Mouse (Mus musculus) liver, adult 2 months (tissue): Measurements from ENCODE around the gene Plin2.

Experiments
- CTCF ChIP-seq: fragments of 200-500 bp; IDR thresholded peaks from 2 replicates; pipeline ENCODE4 v1.5.1; 2011; ENCODE audit warnings: low read depth, low read length, control low read depth
- POLR2A ChIP-seq: fragments of 200-500 bp; IDR thresholded peaks from 2 replicates; pipeline ENCODE4 v1.6.1; 2011; ENCODE audit warnings: low read length, control low read depth; ENCODE audit not compliant: insufficient read depth; ENCODE audit errors: extremely low read depth

DNA sequence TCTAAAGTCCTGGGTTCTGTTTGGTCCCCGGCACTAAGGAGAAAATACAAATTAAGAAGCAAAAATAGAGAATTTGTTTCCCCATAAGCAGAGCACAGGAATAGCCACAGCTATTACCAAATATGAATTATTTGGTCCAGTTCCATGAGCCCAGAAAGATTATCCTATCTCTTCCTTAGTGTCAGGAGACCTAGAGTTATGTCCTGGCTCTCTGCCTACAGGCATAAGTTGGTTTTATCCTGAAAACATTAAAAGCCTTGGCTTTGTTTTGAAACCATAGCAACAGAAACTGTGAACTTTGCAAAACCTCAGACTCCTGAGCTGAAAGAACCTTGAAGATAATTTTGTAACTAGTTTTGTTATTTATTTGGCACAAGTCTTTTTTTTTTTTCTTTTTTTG, 47.3 kb upstream of the Plin2 start:
- TF ChIP-seq CTCF (no peak), POLR2A (no peak)
